Mouse (Mus musculus): ENCODE data around the gene Cdk19. TPM values are rescaled to one million over a fixed set of nuclear protein-coding genes. Genes with fewer than 3 reads are reported as not detected.
A peak's percentile ranks its signal among the peaks of the same experiment; 100 is the strongest.

Gene Cdk19
- polyA plus RNA-seq, 1 experiment from 2014 or later, result 7.2 TPM

- Histone ChIP-seq H3K4me1 (ENCODE audit: control insufficient read depth, insufficient read depth, low read length) (no peaks in the 10 kb centered on the region), H3K9ac (ENCODE audit: low read depth, low read length) (no peak overlapping the region), H3K4me3 (ENCODE audit: low read depth, low read length) (no peak overlapping the region), H3K36me3 (ENCODE audit: control insufficient read depth, insufficient read depth, low read length) (peaks cover 5% of the 10 kb centered on the region), H3K4me2 (ENCODE audit: low read length) (no peak overlapping the region), H3K9me3 (replicated peaks; ENCODE audit: control insufficient read depth, low read length, poor library complexity, severe bottlenecking) (no peaks in the 10 kb centered on the region), H3K27ac (ENCODE audit: low read length) (no peak overlapping the region), H3K27me3 (ENCODE audit: control insufficient read depth, insufficient read depth, low read depth, low read length) (no peaks in the 10 kb centered on the region)
- ATAC-seq, result peak; percentile 59; the same call in 1 of the 2 replicates
- WGBS, result 73% methylated on average over 6 of the region's 6 CpGs
These were observed 142.9 kb downstream of the Cdk19 start for GRCm38 (mm10) chr10:40482285-40482684.

- no peak overlapping the region for H3K27ac ChIP-seq (ENCODE audit: low read length)
These were observed 149.9 kb downstream of the Cdk19 start for GRCm38 (mm10) chr10:40489086-40489796.

GRCm38 (mm10) chr10:40491131-40491530 is 151.8 kb downstream of the Cdk19 start:
- H3K27ac ChIP-seq (ENCODE audit: low read length), result no peak overlapping the region
- H3K9me3 ChIP-seq (replicated peaks; ENCODE audit: control insufficient read depth, low read length, poor library complexity, severe bottlenecking), result 0 out of 2 replicates have a peak, but pooled peaks cover 2% of the 10 kb centered on the region
- no peak overlapping the region for H3K4me3 ChIP-seq (ENCODE audit: low read depth, low read length)
- no peaks in the 10 kb centered on the region for H3K4me1 ChIP-seq (ENCODE audit: control insufficient read depth, insufficient read depth, low read length)
- H3K27me3 ChIP-seq (ENCODE audit: control insufficient read depth, insufficient read depth, low read depth, low read length), result no peaks in the 10 kb centered on the region
- H3K4me2 ChIP-seq (ENCODE audit: low read length), result no peak overlapping the region
- no peaks in the 10 kb centered on the region for H3K36me3 ChIP-seq (ENCODE audit: control insufficient read depth, insufficient read depth, low read length)
- WGBS, result 92% methylated on average over 7 of the region's 7 CpGs
- ATAC-seq, result no peak
- no peak overlapping the region for H3K9ac ChIP-seq (ENCODE audit: low read depth, low read length)

More at GRCm38 (mm10) chr10:40489086-40489796, 149.9 kb downstream of the Cdk19 start:
- H3K4me1 ChIP-seq (ENCODE audit: control insufficient read depth, insufficient read depth, low read length), result no peaks in the 10 kb centered on the region
- H3K4me2 ChIP-seq (ENCODE audit: low read length), result no peak overlapping the region
- WGBS, result 84% methylated on average over 6 of the region's 6 CpGs
- no peak overlapping the region for H3K9ac ChIP-seq (ENCODE audit: low read depth, low read length)
- no peaks in the 10 kb centered on the region for H3K27me3 ChIP-seq (ENCODE audit: control insufficient read depth, insufficient read depth, low read depth, low read length)
- no peak for ATAC-seq
- no peak overlapping the region for H3K4me3 ChIP-seq (ENCODE audit: low read depth, low read length)
- 0 out of 2 replicates have a peak, but pooled peaks cover 2% of the 10 kb centered on the region for H3K9me3 ChIP-seq (replicated peaks; ENCODE audit: control insufficient read depth, low read length, poor library complexity, severe bottlenecking)
- no peaks in the 10 kb centered on the region for H3K36me3 ChIP-seq (ENCODE audit: control insufficient read depth, insufficient read depth, low read length)

- no peak overlapping the region for H3K4me3 ChIP-seq (ENCODE audit: low read depth, low read length)
- H3K27me3 ChIP-seq (ENCODE audit: control insufficient read depth, insufficient read depth, low read depth, low read length), result no peaks in the 10 kb centered on the region
- no peaks in the 10 kb centered on the region for H3K4me1 ChIP-seq (ENCODE audit: control insufficient read depth, insufficient read depth, low read length)
- no peaks in the 10 kb centered on the region for H3K36me3 ChIP-seq (ENCODE audit: control insufficient read depth, insufficient read depth, low read length)
- H3K4me2 ChIP-seq (ENCODE audit: low read length), result no peak overlapping the region
- no peak overlapping the region for H3K9ac ChIP-seq (ENCODE audit: low read depth, low read length)
- no peak overlapping the region for H3K27ac ChIP-seq (ENCODE audit: low read length)
- WGBS, result 75% methylated on average over 10 of the region's 10 CpGs
- ATAC-seq, result no peak
- H3K9me3 ChIP-seq (replicated peaks; ENCODE audit: control insufficient read depth, low read length, poor library complexity, severe bottlenecking), result 0 out of 2 replicates have a peak, but pooled peaks cover 2% of the 10 kb centered on the region
These were observed 152.4 kb downstream of the Cdk19 start for GRCm38 (mm10) chr10:40491748-40492147.

GRCm38 (mm10) chr10:40494181-40495162 is 155.1 kb downstream of the Cdk19 start:
- 82% methylated on average over 9 of the region's 9 CpGs for WGBS
- 0 out of 2 replicates have a peak, but pooled peaks cover 2% of the 10 kb centered on the region for H3K9me3 ChIP-seq (replicated peaks; ENCODE audit: control insufficient read depth, low read length, poor library complexity, severe bottlenecking)
- no peak for ATAC-seq

GRCm38 (mm10) chr10:40497301-40498041 is 158.1 kb downstream of the Cdk19 start:
- H3K27me3 ChIP-seq (ENCODE audit: control insufficient read depth, insufficient read depth, low read depth, low read length), result no peaks in the 10 kb centered on the region
- 64% methylated on average over 9 of the region's 9 CpGs for WGBS

More at GRCm38 (mm10) chr10:40494181-40495162, 155.1 kb downstream of the Cdk19 start:
- Histone ChIP-seq H3K27me3 (ENCODE audit: control insufficient read depth, insufficient read depth, low read depth, low read length) (no peaks in the 10 kb centered on the region), H3K4me2 (ENCODE audit: low read length) (no peak overlapping the region), H3K4me1 (ENCODE audit: control insufficient read depth, insufficient read depth, low read length) (no peaks in the 10 kb centered on the region), H3K4me3 (ENCODE audit: low read depth, low read length) (no peak overlapping the region), H3K9ac (ENCODE audit: low read depth, low read length) (no peak overlapping the region), H3K27ac (ENCODE audit: low read length) (no peak overlapping the region), H3K36me3 (ENCODE audit: control insufficient read depth, insufficient read depth, low read length) (no peaks in the 10 kb centered on the region)

GRCm38 (mm10) chr10:40498426-40498825 is 159.1 kb downstream of the Cdk19 start:
- Histone ChIP-seq H3K4me2 (ENCODE audit: low read length) (no peak overlapping the region), H3K27ac (ENCODE audit: low read length) (no peak overlapping the region), H3K4me3 (ENCODE audit: low read depth, low read length) (no peak overlapping the region), H3K27me3 (ENCODE audit: control insufficient read depth, insufficient read depth, low read depth, low read length) (no peaks in the 10 kb centered on the region), H3K9ac (ENCODE audit: low read depth, low read length) (no peak overlapping the region), H3K36me3 (ENCODE audit: control insufficient read depth, insufficient read depth, low read length) (no peaks in the 10 kb centered on the region), H3K9me3 (replicated peaks; ENCODE audit: control insufficient read depth, low read length, poor library complexity, severe bottlenecking) (no peaks in the 10 kb centered on the region), H3K4me1 (ENCODE audit: control insufficient read depth, insufficient read depth, low read length) (no peaks in the 10 kb centered on the region)
- ATAC-seq, result no peak
- WGBS, result 86% methylated on average over 4 of the region's 4 CpGs

More at GRCm38 (mm10) chr10:40497301-40498041, 158.1 kb downstream of the Cdk19 start:
- no peak overlapping the region for H3K4me2 ChIP-seq (ENCODE audit: low read length)
- ATAC-seq, result no peak
- no peak overlapping the region for H3K27ac ChIP-seq (ENCODE audit: low read length)
- no peak overlapping the region for H3K9ac ChIP-seq (ENCODE audit: low read depth, low read length)
- H3K36me3 ChIP-seq (ENCODE audit: control insufficient read depth, insufficient read depth, low read length), result no peaks in the 10 kb centered on the region
- H3K9me3 ChIP-seq (replicated peaks; ENCODE audit: control insufficient read depth, low read length, poor library complexity, severe bottlenecking), result no peaks in the 10 kb centered on the region
- H3K4me3 ChIP-seq (ENCODE audit: low read depth, low read length), result no peak overlapping the region
- no peaks in the 10 kb centered on the region for H3K4me1 ChIP-seq (ENCODE audit: control insufficient read depth, insufficient read depth, low read length)

- ATAC-seq, result peak; percentile 79
- no peak overlapping the region for H3K9ac ChIP-seq (ENCODE audit: low read depth, low read length)
- no peaks in the 10 kb centered on the region for H3K36me3 ChIP-seq (ENCODE audit: control insufficient read depth, insufficient read depth, low read length)
- H3K27me3 ChIP-seq (ENCODE audit: control insufficient read depth, insufficient read depth, low read depth, low read length), result no peaks in the 10 kb centered on the region
- H3K4me3 ChIP-seq (ENCODE audit: low read depth, low read length), result no peak overlapping the region
- no peak overlapping the region for H3K4me2 ChIP-seq (ENCODE audit: low read length)
- H3K27ac ChIP-seq (ENCODE audit: low read length), result no peak overlapping the region
- WGBS, result 48% methylated on average over 18 of the region's 18 CpGs
- no peaks in the 10 kb centered on the region for H3K4me1 ChIP-seq (ENCODE audit: control insufficient read depth, insufficient read depth, low read length)
- no peaks in the 10 kb centered on the region for H3K9me3 ChIP-seq (replicated peaks; ENCODE audit: control insufficient read depth, low read length, poor library complexity, severe bottlenecking)
These were observed 160.2 kb downstream of the Cdk19 start for GRCm38 (mm10) chr10:40499314-40500252.

Data from midbrain, embryonic 16.5 days (tissue).